12 mouse cellular contexts compared by ENCODE assay signal in genomic region chr5:147634016-147634415, GRCm38 (mm10).
DNase-seq lines count a peak whose midpoint lies in the region; ATAC-seq and TF ChIP-seq lines count a peak whose summit lies in the region.
"Had no signal": no experiment of that assay in that cellular context is flagged by ENCODE, and none has a peak within 500 bp of the region (broad histone marks: within the 10 kb centered on the region; RNA-seq: fewer than 3 reads in every experiment).

No protein-coding gene starts in this region.

- peaks cover 23% of the 10 kb centered on the region for H3K4me1 ChIP-seq in heart, embryonic 10.5 days
- H3K4me1 ChIP-seq in ES-Bruce4 (ENCODE audit: control insufficient read depth, insufficient read depth, low read length), result no peaks in the 10 kb centered on the region
- peaks cover 3% of the 10 kb centered on the region; the same call in 1 of the 2 replicates for H3K4me1 ChIP-seq in embryonic facial prominence, embryonic 12.5 days
- peaks cover 4% of the 10 kb centered on the region; the same call in 1 of the 2 replicates for H3K4me1 ChIP-seq in midbrain, embryonic 11.5 days (ENCODE audit: control insufficient read depth, insufficient read depth, low read length)

- no peak for DNase-seq in heart, embryonic 10.5 days (ENCODE audit: low spot score)
- no peak for DNase-seq in heart, postnatal 14 days
- DNase-seq in midbrain, embryonic 11.5 days (ENCODE audit: low spot score, missing footprints), result peak; percentile 86
- DNase-seq in adrenal gland, postnatal 36 days, result no peak
- DNase-seq in gastrocnemius, adult 2 months, result no peak
- DNase-seq in right cerebral cortex, adult 18-20 months, result no peak
- DNase-seq: cerebellum, adult 8-10 months; heart, postnatal 10 days; lung, embryonic 14.5 days; spleen, adult 18-20 months had no signal

- 56% methylated on average over 11 of the region's 11 CpGs for whole genome bisulfite sequencing in heart, embryonic 10.5 days
- WGBS in embryonic facial prominence, embryonic 12.5 days, result 31% methylated on average over 10 of the region's 11 CpGs
- WGBS in midbrain, embryonic 11.5 days, result 14% methylated on average over 11 of the region's 11 CpGs

- 0 out of 2 replicates have a peak overlapping the region, but pooled peaks have one; percentile 13 for H3K4me2 ChIP-seq in embryonic facial prominence, embryonic 12.5 days (replicated peaks)
- H3K4me2 ChIP-seq in midbrain, embryonic 11.5 days, result peak overlapping the region; percentile 34
- H3K4me2 ChIP-seq: lung, embryonic 14.5 days had no signal

- peaks cover 17% of the 10 kb centered on the region; the same call in 1 of the 2 replicates for H3K36me3 ChIP-seq in heart, embryonic 10.5 days
- no peaks in the 10 kb centered on the region for H3K36me3 ChIP-seq in ES-Bruce4 (ENCODE audit: control insufficient read depth, insufficient read depth, low read length, poor library complexity, severe bottlenecking)
- no peaks in the 10 kb centered on the region for H3K36me3 ChIP-seq in embryonic facial prominence, embryonic 12.5 days
- no peaks in the 10 kb centered on the region for H3K36me3 ChIP-seq in midbrain, embryonic 11.5 days (ENCODE audit: control insufficient read depth, insufficient read depth, low read length)

- no peak for TF ChIP-seq CTCF in ES-Bruce4 (IDR thresholded peaks at IDR 0.05; ENCODE audit: low read depth, low read length)
- TF ChIP-seq CTCF in gastrocnemius, adult 2 months (IDR thresholded peaks at IDR 0.05), result no peak

- TF ChIP-seq POLR2A in ES-Bruce4 (IDR thresholded peaks at IDR 0.05; ENCODE audit: insufficient read depth, low read length), result no peak

- H3K4me3 ChIP-seq in heart, embryonic 10.5 days, result 0 out of 2 replicates have a peak overlapping the region, but pooled peaks have one; percentile 3
- H3K4me3 ChIP-seq in ES-Bruce4 (ENCODE audit: low read depth, low read length), result peak overlapping the region; percentile 94
- no peak overlapping the region for H3K4me3 ChIP-seq in embryonic facial prominence, embryonic 12.5 days
- no peak overlapping the region for H3K4me3 ChIP-seq in midbrain, embryonic 11.5 days (ENCODE audit: low read depth, low read length)
- no peak overlapping the region for H3K4me3 ChIP-seq in gastrocnemius, adult 2 months

- ATAC-seq in embryonic facial prominence, embryonic 12.5 days (ENCODE audit: insufficient number of reproducible peaks, insufficient read depth, low FRiP score, low TSS enrichment), result no peak
- ATAC-seq in midbrain, embryonic 11.5 days (ENCODE audit: low FRiP score), result peak; percentile 44; the same call in 1 of the 2 replicates

- H3K9ac ChIP-seq in ES-Bruce4 (ENCODE audit: low read depth, poor library complexity, severe bottlenecking), result no peak overlapping the region
- H3K9ac ChIP-seq in embryonic facial prominence, embryonic 12.5 days, result no peak overlapping the region
- no peak overlapping the region for H3K9ac ChIP-seq in midbrain, embryonic 11.5 days (ENCODE audit: low read length)
- H3K9ac ChIP-seq: lung, embryonic 14.5 days had no signal

- H3K27ac ChIP-seq in heart, embryonic 10.5 days, result no peak overlapping the region
- no peak overlapping the region for H3K27ac ChIP-seq in ES-Bruce4 (ENCODE audit: insufficient read depth, low read length)
- H3K27ac ChIP-seq in embryonic facial prominence, embryonic 12.5 days, result no peak overlapping the region
- H3K27ac ChIP-seq in midbrain, embryonic 11.5 days (ENCODE audit: low read depth, low read length), result no peak overlapping the region
- no peak overlapping the region for H3K27ac ChIP-seq in gastrocnemius, adult 2 months

- H3K9me3 ChIP-seq in heart, embryonic 10.5 days, result no peaks in the 10 kb centered on the region
- H3K9me3 ChIP-seq in ES-Bruce4 (replicated peaks; ENCODE audit: control insufficient read depth, insufficient read depth, low read length, poor library complexity, severe bottlenecking), result no peaks in the 10 kb centered on the region
- H3K9me3 ChIP-seq in embryonic facial prominence, embryonic 12.5 days, result no peaks in the 10 kb centered on the region
- no peaks in the 10 kb centered on the region for H3K9me3 ChIP-seq in midbrain, embryonic 11.5 days (ENCODE audit: control insufficient read depth, low read length)

- H3K27me3 ChIP-seq in heart, embryonic 10.5 days (ENCODE audit: insufficient read depth, poor library complexity, severe bottlenecking), result no peaks in the 10 kb centered on the region
- H3K27me3 ChIP-seq in ES-Bruce4 (ENCODE audit: control insufficient read depth, insufficient read depth, low read length, poor library complexity, severe bottlenecking), result no peaks in the 10 kb centered on the region
- H3K27me3 ChIP-seq in embryonic facial prominence, embryonic 12.5 days, result no peaks in the 10 kb centered on the region
- H3K27me3 ChIP-seq in midbrain, embryonic 11.5 days (ENCODE audit: control insufficient read depth, insufficient read depth, low read length), result no peaks in the 10 kb centered on the region

- intact Hi-C loops in heart, postnatal 14 days (cut with DNase I), result no loop called here
- intact Hi-C loops in gastrocnemius, adult 2 months (cut with DNase I), result no loop called here

- no peak for TF ChIP-seq EP300 in ES-Bruce4 (IDR thresholded peaks at IDR 0.05; ENCODE audit: insufficient read depth, low read depth, low read length)

Comparison
In these comparisons a context has a peak if more than half of its experiments do, and no peak if none do; other contexts are left out.
1. H3K4me3 ChIP-seq: peak in heart, embryonic 10.5 days (single experiment) and ES-Bruce4 (single experiment); none in embryonic facial prominence, embryonic 12.5 days (single experiment), midbrain, embryonic 11.5 days (single experiment) and gastrocnemius, adult 2 months (single experiment).